Mouse (Mus musculus) liver, embryonic 11.5 days (tissue): ENCODE measurements around the gene Wasf2. TPM values are rescaled to one million over a fixed set of nuclear protein-coding genes. Genes with fewer than 3 reads are reported as not detected.
A peak's percentile ranks its signal among the peaks of the same experiment; 100 is the strongest.

Source experiments
- ATAC-seq: fragments of 200-750 bp; cut with Nextera tagmentation; replicated peaks from 2 replicates; pipeline ENCODE4 v1.8.0; 2017; ENCODE audit warnings: moderate number of reproducible peaks, mild to moderate bottlenecking, moderate TSS enrichment, moderate library complexity; ENCODE audit not compliant: low FRiP score
- DNase-seq: peaks from one replicate; pipeline ENCODE4 v3.0.0-alpha.2; 2017; ENCODE audit warnings: low spot score
- H3K27ac ChIP-seq: fragments of 300-500 bp; sonication (generic); 2 replicates; pipeline ENCODE4 v1.5.1; 2014; ENCODE audit warnings: mild to moderate bottlenecking, low read depth, low read length, control low read depth
- H3K27me3 ChIP-seq: fragments of 300-500 bp; sonication (generic); replicated peaks from 2 replicates; pipeline ENCODE4 v1.6.1; 2014; ENCODE audit warnings: low read length, mixed read lengths; ENCODE audit not compliant: control insufficient read depth, insufficient read depth
- H3K36me3 ChIP-seq: fragments of 300-500 bp; sonication (generic); 2 replicates; pipeline ENCODE4 v1.6.1; 2014; ENCODE audit warnings: mild to moderate bottlenecking, low read length, moderate library complexity, mixed read lengths; ENCODE audit not compliant: control insufficient read depth, insufficient read depth
- H3K4me1 ChIP-seq: fragments of 300-500 bp; sonication (generic); replicated peaks from 2 replicates; pipeline ENCODE4 v1.6.1; 2014; ENCODE audit warnings: low read length, mixed read lengths; ENCODE audit not compliant: control insufficient read depth, insufficient read depth
- H3K4me2 ChIP-seq: fragments of 300-500 bp; sonication (generic); 2 replicates; pipeline ENCODE4 v1.6.1; 2014; ENCODE audit warnings: mild to moderate bottlenecking, control low read depth, moderate library complexity
- H3K4me3 ChIP-seq: fragments of 300-500 bp; sonication (generic); 2 replicates; pipeline ENCODE4 v1.5.1; 2014; ENCODE audit warnings: low read depth, low read length, control low read depth
- H3K9ac ChIP-seq: fragments of 300-500 bp; sonication (generic); 2 replicates; pipeline ENCODE4 v1.6.1; 2014; ENCODE audit warnings: low read depth, low read length, control low read depth
- H3K9me3 ChIP-seq: fragments of 300-500 bp; sonication (generic); 2 replicates; pipeline ENCODE4 v1.6.1; 2016; ENCODE audit warnings: low read length, inconsistent platforms, mixed read lengths; ENCODE audit not compliant: control insufficient read depth
- WGBS: fragments of 180-500 bp; shearing (Covaris S2); extraction: QIAGEN DNeasy Blood & Tissue Kit; methylation state at CpG from one replicate; pipeline ENCODE4 v1.1.7; 2014; 5-methylcytosine and 5-hydroxymethylcytosine counted together
- polyA plus RNA-seq: library from polyadenylated mRNA; unstranded; fragments of >200 nt; fragmentation: Nextera tagmentation; extraction: Ambion mirVana; gene quantifications from 2 replicates; pipeline ENCODE4 v1.2.1, GENCODE M21; 2014

Wasf2 gene
- polyA plus RNA-seq, 1 experiment from 2014 or later, result 42.2 TPM

GRCm38 (mm10) chr4:133212562-133213267 is 82.4 kb downstream of the Wasf2 start:
- Histone ChIP-seq H3K4me2 (peak overlapping the region; percentile 97), H3K9ac (peak overlapping the region; percentile 50; the same call in 1 of the 2 replicates), H3K4me1 (peaks cover 8% of the 10 kb centered on the region; the same call in 1 of the 2 replicates), H3K4me3 (peak overlapping the region; percentile 69), H3K27ac (no peak overlapping the region), H3K36me3 (no peaks in the 10 kb centered on the region), H3K9me3 (no peaks in the 10 kb centered on the region), H3K27me3 (peaks cover 58% of the 10 kb centered on the region)
- DNase-seq (peak; percentile 80), ATAC-seq (peak; percentile 87)
- WGBS, result 3% methylated on average over 44 of the region's 44 CpGs

- 4% methylated on average over 9 of the region's 9 CpGs for WGBS
- Histone ChIP-seq H3K4me2 (peak overlapping the region; percentile 97), H3K27ac (no peak overlapping the region), H3K36me3 (no peaks in the 10 kb centered on the region), H3K4me1 (peaks cover 8% of the 10 kb centered on the region; the same call in 1 of the 2 replicates), H3K4me3 (no peak overlapping the region; the same call in 1 of the 2 replicates), H3K9ac (no peak overlapping the region), H3K9me3 (no peaks in the 10 kb centered on the region), H3K27me3 (peaks cover 57% of the 10 kb centered on the region)
- ATAC-seq (no peak), DNase-seq (no peak)
Observed at GRCm38 (mm10) chr4:133213268-133213590, 82.9 kb downstream of the Wasf2 start.

- no peaks in the 10 kb centered on the region for H3K9me3 ChIP-seq
- no peak overlapping the region for H3K27ac ChIP-seq
- WGBS, result 19% methylated on average over 10 of the region's 10 CpGs
- no peaks in the 10 kb centered on the region for H3K36me3 ChIP-seq
- H3K4me2 ChIP-seq, result no peak overlapping the region; the same call in 1 of the 2 replicates
- peaks cover 8% of the 10 kb centered on the region; the same call in 1 of the 2 replicates for H3K4me1 ChIP-seq
- DNase-seq, result no peak
- peaks cover 53% of the 10 kb centered on the region for H3K27me3 ChIP-seq
- H3K9ac ChIP-seq, result no peak overlapping the region
- ATAC-seq, result no peak
- H3K4me3 ChIP-seq, result no peak overlapping the region
Observed at GRCm38 (mm10) chr4:133213661-133214060, 83.4 kb downstream of the Wasf2 start.

- Histone ChIP-seq H3K9me3 (no peaks in the 10 kb centered on the region), H3K36me3 (no peaks in the 10 kb centered on the region), H3K4me2 (no peak overlapping the region), H3K4me3 (no peak overlapping the region), H3K9ac (no peak overlapping the region), H3K27me3 (peaks cover 50% of the 10 kb centered on the region), H3K4me1 (peaks cover 8% of the 10 kb centered on the region; the same call in 1 of the 2 replicates), H3K27ac (no peak overlapping the region)
- ATAC-seq (no peak), DNase-seq (no peak)
- WGBS, result 4% methylated on average over 5 of the region's 5 CpGs
Observed at GRCm38 (mm10) chr4:133217641-133218040, 87.3 kb downstream of the Wasf2 start.

- whole genome bisulfite sequencing, result 73% methylated on average over 3 of the region's 3 CpGs
Observed at GRCm38 (mm10) chr4:133218745-133219144, 88.4 kb downstream of the Wasf2 start.

GRCm38 (mm10) chr4:133220656-133221055 is 90.4 kb downstream of the Wasf2 start:
- DNase-seq (no peak), ATAC-seq (no peak)
- Histone ChIP-seq H3K9ac (0 out of 2 replicates have a peak overlapping the region, but pooled peaks have one; percentile 32), H3K27me3 (peaks cover 35% of the 10 kb centered on the region), H3K4me2 (peak overlapping the region; percentile 57), H3K4me1 (0 out of 2 replicates have a peak, but pooled peaks cover 6% of the 10 kb centered on the region), H3K36me3 (no peaks in the 10 kb centered on the region), H3K4me3 (peak overlapping the region; percentile 27), H3K9me3 (no peaks in the 10 kb centered on the region), H3K27ac (no peak overlapping the region)
- WGBS, result 4% methylated on average over 25 of the region's 25 CpGs

More at GRCm38 (mm10) chr4:133218745-133219144, 88.4 kb downstream of the Wasf2 start:
- ATAC-seq (no peak), DNase-seq (no peak)
- peaks cover 42% of the 10 kb centered on the region for H3K27me3 ChIP-seq
- no peak overlapping the region for H3K4me2 ChIP-seq
- H3K27ac ChIP-seq, result no peak overlapping the region
- H3K4me1 ChIP-seq, result 0 out of 2 replicates have a peak, but pooled peaks cover 6% of the 10 kb centered on the region
- no peak overlapping the region for H3K9ac ChIP-seq
- no peaks in the 10 kb centered on the region for H3K9me3 ChIP-seq
- H3K36me3 ChIP-seq, result no peaks in the 10 kb centered on the region
- no peak overlapping the region for H3K4me3 ChIP-seq

GRCm38 (mm10) chr4:133221701-133222100 is 91.4 kb downstream of the Wasf2 start:
- WGBS, result 70% methylated on average over 8 of the region's 8 CpGs

GRCm38 (mm10) chr4:133223875-133224274 is 93.6 kb downstream of the Wasf2 start:
- WGBS, result 64% methylated on average over 5 of the region's 5 CpGs
- Histone ChIP-seq H3K27ac (no peak overlapping the region), H3K27me3 (peaks cover 35% of the 10 kb centered on the region), H3K4me1 (0 out of 2 replicates have a peak, but pooled peaks cover 6% of the 10 kb centered on the region), H3K4me3 (no peak overlapping the region), H3K9ac (no peak overlapping the region), H3K4me2 (no peak overlapping the region), H3K36me3 (no peaks in the 10 kb centered on the region), H3K9me3 (no peaks in the 10 kb centered on the region)
- DNase-seq (no peak), ATAC-seq (no peak)

More at GRCm38 (mm10) chr4:133221701-133222100, 91.4 kb downstream of the Wasf2 start:
- ATAC-seq (no peak), DNase-seq (no peak)
- H3K9ac ChIP-seq, result no peak overlapping the region
- H3K27me3 ChIP-seq, result peaks cover 35% of the 10 kb centered on the region
- no peaks in the 10 kb centered on the region for H3K9me3 ChIP-seq
- no peak overlapping the region for H3K4me2 ChIP-seq
- 0 out of 2 replicates have a peak, but pooled peaks cover 6% of the 10 kb centered on the region for H3K4me1 ChIP-seq
- no peaks in the 10 kb centered on the region for H3K36me3 ChIP-seq
- no peak overlapping the region for H3K4me3 ChIP-seq
- H3K27ac ChIP-seq, result no peak overlapping the region

- Histone ChIP-seq H3K9ac (no peak overlapping the region), H3K27me3 (peaks cover 17% of the 10 kb centered on the region), H3K9me3 (no peaks in the 10 kb centered on the region), H3K27ac (no peak overlapping the region), H3K4me1 (0 out of 2 replicates have a peak, but pooled peaks cover under 1% of the 10 kb centered on the region), H3K4me3 (no peak overlapping the region), H3K4me2 (no peak overlapping the region), H3K36me3 (no peaks in the 10 kb centered on the region)
- 65% methylated on average over 10 of the region's 10 CpGs for WGBS
- DNase-seq (no peak), ATAC-seq (no peak)
Observed at GRCm38 (mm10) chr4:133226073-133226472, 95.8 kb downstream of the Wasf2 start.
